Mouse (Mus musculus) activated CD4-positive, CD25-positive, alpha-beta regulatory T cell (primary cell): Measurements from ENCODE around the gene Ly86. TPM values are rescaled to one million over a fixed set of nuclear protein-coding genes. Genes with fewer than 3 reads are reported as not detected.

ENCODE experiments used
- polyA plus RNA-seq, 2 experiments: library from polyadenylated mRNA; unstranded; fragments of 100-300 nt; shearing (Covaris generic); gene quantifications; one replicate each; pipeline ENCODE4 v1.2.1; 2017

Gene Ly86
- polyA plus RNA-seq: 1 to 10 TPM; 3.5 to 7.8 TPM

GRCm38 (mm10) chr13:37344909-37345772 is at the start of gene Ly86:
Gene Ly86 (plus strand): TSS chr13:37345208.

